Mouse (Mus musculus) hindbrain, embryonic 12.5 days (tissue): ENCODE results near the gene Tekt1. TPM values are rescaled to one million over a fixed set of nuclear protein-coding genes. Genes with fewer than 3 reads are reported as not detected.

Experiments used
- ATAC-seq: fragments of 200-750 bp; cut with Nextera tagmentation; 2 replicates; pipeline ENCODE4 v1.8.0; 2017; ENCODE audit warnings: moderate TSS enrichment; ENCODE audit not compliant: low FRiP score
- H3K27ac ChIP-seq: fragments of 300-500 bp; sonication (generic); 2 replicates; pipeline ENCODE4 v1.5.1; 2016; ENCODE audit warnings: mild to moderate bottlenecking
- H3K27me3 ChIP-seq: fragments of 300-500 bp; sonication (generic); 2 replicates; pipeline ENCODE4 v1.6.1; 2016; ENCODE audit warnings: mild to moderate bottlenecking
- H3K36me3 ChIP-seq: fragments of 300-500 bp; sonication (generic); 2 replicates; pipeline ENCODE4 v1.6.1; 2016; ENCODE audit warnings: mild to moderate bottlenecking
- H3K4me1 ChIP-seq: fragments of 300-500 bp; sonication (generic); 2 replicates; pipeline ENCODE4 v1.6.1; 2016
- H3K4me2 ChIP-seq: fragments of 300-500 bp; sonication (generic); replicated peaks from 2 replicates; pipeline ENCODE4 v1.6.1; 2016; ENCODE audit warnings: mild to moderate bottlenecking
- H3K4me3 ChIP-seq: fragments of 300-500 bp; sonication (generic); 2 replicates; pipeline ENCODE4 v1.5.1; 2016; ENCODE audit warnings: mild to moderate bottlenecking
- H3K9ac ChIP-seq: fragments of 300-500 bp; sonication (generic); 2 replicates; pipeline ENCODE4 v1.6.1; 2016; ENCODE audit warnings: mild to moderate bottlenecking, moderate library complexity
- H3K9me3 ChIP-seq: fragments of 300-500 bp; sonication (generic); replicated peaks from 2 replicates; pipeline ENCODE4 v1.6.1; 2016; ENCODE audit warnings: mild to moderate bottlenecking
- WGBS: fragments of 180-500 bp; shearing (Covaris S2); methylation state at CpG from one replicate; pipeline ENCODE4 v1.1.7; 2016; 5-methylcytosine and 5-hydroxymethylcytosine counted together
- polyA plus RNA-seq: library from polyadenylated mRNA; unstranded; fragments of >200 nt; fragmentation: Nextera tagmentation; extraction: Ambion mirVana; gene quantifications from 2 replicates; pipeline ENCODE4 v1.2.1, GENCODE M21; 2016

Gene Tekt1
- 6.6 and 7.9 TPM in 2 replicates for polyA plus RNA-seq

DNA sequence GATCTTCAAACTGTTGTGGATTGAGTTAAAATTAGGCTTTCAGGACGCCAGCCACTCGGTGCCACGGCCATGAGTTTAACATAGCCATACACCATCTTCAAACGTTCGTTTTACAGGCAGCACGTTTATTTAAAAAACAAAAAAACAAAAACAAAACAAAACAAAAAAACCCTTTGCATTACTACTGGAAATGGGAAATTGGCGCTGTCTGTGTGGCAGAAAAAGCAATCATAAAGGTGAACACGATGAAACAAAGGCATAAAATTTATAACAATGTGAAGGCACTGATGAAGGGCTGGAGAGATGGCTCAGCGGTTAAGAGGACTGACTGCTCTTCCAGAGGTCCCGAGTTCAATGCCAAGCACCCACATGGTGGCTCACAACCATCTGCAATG is at the start of gene Tekt1:
Gene Tekt1 (minus strand): TSS at position 96 of the 395 bp plus-strand sequence.
- H3K27ac ChIP-seq: peak within 1 kb of the TSS; percentile 52; the same call in 1 of the 2 replicates
- no peaks in the 10 kb centered on the region for H3K27me3 ChIP-seq
- H3K4me3 ChIP-seq: peak within 1 kb of the TSS; percentile 43
- H3K36me3 ChIP-seq: no peaks in the 10 kb centered on the region
- H3K4me2 ChIP-seq: peak within 1 kb of the TSS; percentile 80
- peak within 1 kb of the TSS; percentile 67 for H3K9ac ChIP-seq
- 36% methylated on average over 10 of the region's 10 CpGs for WGBS
- peaks cover 3% of the 10 kb centered on the region; the same call in 1 of the 2 replicates for H3K4me1 ChIP-seq
- ATAC-seq: peak; percentile 50; the same call in 1 of the 2 replicates
- no peaks in the 10 kb centered on the region for H3K9me3 ChIP-seq

DNA sequence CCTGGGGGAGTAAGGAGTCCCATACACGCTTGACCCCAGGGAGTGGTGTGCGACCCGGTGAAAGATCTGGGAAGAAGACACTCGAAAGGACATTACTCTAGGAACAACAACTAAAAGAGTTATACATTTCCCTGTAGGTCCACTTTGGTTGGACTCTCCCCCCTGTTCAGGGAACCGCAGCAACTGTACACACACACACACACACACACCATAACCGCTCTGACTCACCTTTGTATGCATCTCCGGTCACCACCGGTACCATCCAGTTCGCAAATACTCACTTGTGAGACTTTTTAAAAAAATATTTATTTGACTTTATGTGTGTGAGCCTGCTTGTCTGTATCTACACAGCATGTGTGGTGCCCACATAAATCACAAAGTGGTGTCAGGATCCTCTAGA is 49.7 kb upstream of the Tekt1 start:
- peaks cover 58% of the 10 kb centered on the region for H3K27me3 ChIP-seq
- H3K4me3 ChIP-seq: peak overlapping the region; percentile 64
- WGBS: 30% methylated on average over 9 of the region's 9 CpGs
- H3K9ac ChIP-seq: peak overlapping the region; percentile 77
- H3K27ac ChIP-seq: no peak overlapping the region
- no peaks in the 10 kb centered on the region for H3K9me3 ChIP-seq
- peak overlapping the region; percentile 99 for H3K4me2 ChIP-seq
- H3K4me1 ChIP-seq: peaks cover 21% of the 10 kb centered on the region
- H3K36me3 ChIP-seq: no peaks in the 10 kb centered on the region
- ATAC-seq: no peak

DNA sequence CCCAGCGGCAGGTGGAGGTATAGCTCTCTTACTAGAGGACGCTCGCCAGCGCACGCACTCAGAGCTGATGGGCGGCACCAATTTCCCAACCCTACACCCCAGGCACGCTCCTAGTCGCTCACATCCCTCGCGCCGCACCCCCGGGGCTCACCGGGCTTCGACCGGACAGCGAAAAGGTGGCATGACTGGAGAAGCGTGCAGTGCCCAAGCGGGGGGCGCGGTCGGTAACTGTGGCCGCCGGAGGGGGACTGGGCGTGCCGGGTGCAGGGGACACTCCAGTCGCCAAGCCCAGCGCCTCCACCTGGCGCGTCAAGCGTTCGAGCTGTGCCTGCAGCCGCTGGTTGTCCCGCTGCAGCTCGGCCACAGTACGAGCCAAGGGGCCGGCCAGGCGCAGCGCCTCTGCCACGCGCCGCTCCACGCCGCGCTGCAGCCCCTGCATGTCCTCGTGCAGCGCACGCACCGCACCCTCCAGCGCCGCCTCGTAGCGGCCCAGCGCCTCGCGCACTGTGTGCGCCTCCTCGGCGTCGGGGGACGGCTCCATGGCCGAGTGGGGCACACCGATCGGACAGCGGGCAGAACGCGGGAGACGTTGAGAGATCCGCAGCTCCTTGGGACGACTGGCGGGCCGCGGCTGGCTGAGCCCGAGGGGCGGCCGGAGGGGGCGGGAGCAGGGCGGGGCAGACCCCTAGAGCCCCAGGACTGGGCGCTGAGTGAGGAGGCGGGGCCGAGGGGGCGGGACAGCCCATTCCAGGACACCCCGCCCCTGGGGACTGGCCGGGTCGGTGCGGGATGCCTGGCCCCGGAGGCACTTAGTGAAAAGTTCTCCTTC is 49.1 kb upstream of the Tekt1 start, which contains the start of gene Smtnl2:
Gene Smtnl2 (minus strand): TSS at position 621 of the 829 bp plus-strand sequence.
- under 1% methylated on average over 84 of the region's 86 CpGs for WGBS
- peak; percentile 81 for ATAC-seq

DNA sequence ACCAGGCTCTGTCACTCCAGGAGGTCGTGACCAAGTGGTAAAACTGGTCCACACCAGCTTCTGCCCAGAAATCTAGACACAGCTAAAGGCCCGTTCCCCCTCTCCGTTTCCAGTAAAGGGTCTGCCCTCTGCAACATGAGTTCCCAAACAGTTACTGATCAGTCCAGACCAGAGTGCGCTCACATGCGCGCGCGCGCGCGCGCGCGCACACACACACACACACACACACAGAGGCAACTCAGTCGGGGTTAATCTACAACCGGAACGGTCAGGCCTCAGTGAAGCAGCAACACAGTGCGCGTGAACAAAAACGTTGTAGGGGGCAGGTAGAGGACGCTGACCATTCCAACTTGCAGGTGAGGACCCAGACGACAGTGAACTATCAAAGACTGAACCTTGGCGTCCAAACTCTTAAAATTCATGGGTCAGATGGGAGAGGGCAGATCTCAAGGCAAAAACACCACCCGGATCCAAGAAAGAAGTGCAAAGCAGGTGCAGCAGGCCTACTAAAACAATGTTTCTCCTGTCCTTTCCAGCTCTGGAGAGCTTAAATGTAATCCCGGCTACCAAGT is 48.4 kb upstream of the Tekt1 start:
- Histone ChIP-seq H3K9ac (peak overlapping the region; percentile 77; the same call in 1 of the 2 replicates), H3K9me3 (no peaks in the 10 kb centered on the region), H3K4me1 (peaks cover 27% of the 10 kb centered on the region), H3K27ac (no peak overlapping the region), H3K27me3 (peaks cover 59% of the 10 kb centered on the region), H3K4me2 (peak overlapping the region; percentile 99), H3K4me3 (peak overlapping the region; percentile 64), H3K36me3 (no peaks in the 10 kb centered on the region)
- ATAC-seq: no peak
- WGBS: 1% methylated on average over 25 of the region's 25 CpGs

More for the DNA sequence above, 49.1 kb upstream of the Tekt1 start, which contains the start of gene Smtnl2:
- Histone ChIP-seq H3K4me2 (peak within 1 kb of the TSS; percentile 99), H3K9me3 (no peaks in the 10 kb centered on the region), H3K9ac (peak within 1 kb of the TSS; percentile 77), H3K36me3 (no peaks in the 10 kb centered on the region), H3K27ac (0 out of 2 replicates have a peak within 1 kb of the TSS, but pooled peaks have one; percentile 30), H3K4me1 (peaks cover 26% of the 10 kb centered on the region), H3K27me3 (peaks cover 59% of the 10 kb centered on the region), H3K4me3 (peak within 1 kb of the TSS; percentile 64)

DNA sequence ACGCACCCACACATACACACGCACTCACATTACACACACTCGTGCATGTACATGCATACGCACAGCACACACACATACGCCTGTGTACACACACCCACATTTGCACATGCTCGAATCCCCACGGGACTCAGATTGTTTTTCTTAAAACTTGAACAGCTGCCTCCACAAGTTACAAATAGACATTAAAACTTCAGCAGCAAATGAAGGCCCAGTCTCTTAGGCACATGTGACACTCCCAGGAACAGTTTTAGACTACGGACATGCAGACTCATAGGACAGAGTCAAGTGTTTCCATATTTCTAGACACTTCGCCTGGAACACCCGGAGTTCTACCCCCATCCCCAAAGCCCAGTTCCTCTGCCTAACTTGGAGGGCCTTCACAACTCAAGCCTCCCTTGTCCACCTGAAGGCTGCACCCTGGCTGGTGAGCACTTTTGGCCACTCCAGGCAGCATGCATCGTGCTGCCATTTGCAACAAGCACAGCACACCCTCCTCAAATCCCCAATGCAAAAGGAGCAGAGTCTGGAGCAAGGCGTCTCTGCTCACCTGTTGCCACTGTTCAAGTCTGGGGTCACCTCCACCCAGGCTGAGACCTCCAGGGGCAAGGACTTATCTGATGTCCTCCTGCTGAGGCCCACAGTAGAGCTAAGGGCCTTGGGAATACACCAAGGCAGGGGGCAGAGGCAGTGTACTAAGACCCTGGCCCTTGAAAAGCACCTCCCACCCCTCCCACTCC is 47.6 kb upstream of the Tekt1 start:
- Histone ChIP-seq H3K4me2 (peak overlapping the region; percentile 99), H3K36me3 (no peaks in the 10 kb centered on the region), H3K4me3 (no peak overlapping the region), H3K27ac (no peak overlapping the region), H3K27me3 (peaks cover 59% of the 10 kb centered on the region), H3K9me3 (no peaks in the 10 kb centered on the region), H3K4me1 (peaks cover 27% of the 10 kb centered on the region), H3K9ac (no peak overlapping the region)
- no peak for ATAC-seq
- 75% methylated on average over 12 of the region's 12 CpGs for WGBS

DNA sequence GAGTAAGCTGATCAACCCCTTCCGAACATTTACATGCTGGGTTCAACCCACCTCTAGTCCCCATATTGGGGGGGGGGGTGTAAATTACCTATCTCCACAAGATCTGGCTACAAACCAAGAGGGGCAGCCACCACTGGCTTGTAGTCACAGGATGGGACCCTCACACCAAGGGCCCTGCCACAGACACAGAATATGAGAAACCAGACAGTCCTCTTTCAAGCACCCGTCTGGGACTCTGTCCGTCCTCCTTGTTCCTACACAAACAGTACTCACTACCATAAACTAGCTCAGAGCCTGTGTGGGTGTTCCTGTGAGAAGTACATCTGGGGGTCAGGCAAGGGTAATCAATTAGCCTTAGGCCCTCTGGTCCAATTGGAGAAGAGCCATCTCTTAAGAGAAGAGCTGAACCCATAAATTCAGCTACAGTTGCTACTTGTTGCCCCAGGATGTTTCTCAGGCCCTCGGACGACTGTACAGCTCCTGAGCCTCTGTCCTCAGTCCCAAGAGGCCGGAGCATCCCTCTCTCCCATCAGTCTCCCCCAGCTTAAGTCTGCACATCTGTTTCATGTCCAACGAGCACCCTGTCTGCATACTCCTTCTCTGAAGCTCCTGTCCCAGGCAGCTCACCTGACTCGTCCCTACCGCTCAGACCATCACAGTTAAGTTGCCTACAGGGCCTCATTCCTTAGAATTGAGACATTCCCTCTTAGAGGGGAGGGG is 46.4 kb upstream of the Tekt1 start:
- Histone ChIP-seq H3K36me3 (no peaks in the 10 kb centered on the region), H3K4me1 (peaks cover 27% of the 10 kb centered on the region), H3K27me3 (peaks cover 57% of the 10 kb centered on the region), H3K4me2 (no peak overlapping the region; the same call in 1 of the 2 replicates), H3K4me3 (no peak overlapping the region), H3K27ac (no peak overlapping the region), H3K9me3 (no peaks in the 10 kb centered on the region), H3K9ac (no peak overlapping the region)
- WGBS: 68% methylated on average over 9 of the region's 9 CpGs
- no peak for ATAC-seq

DNA sequence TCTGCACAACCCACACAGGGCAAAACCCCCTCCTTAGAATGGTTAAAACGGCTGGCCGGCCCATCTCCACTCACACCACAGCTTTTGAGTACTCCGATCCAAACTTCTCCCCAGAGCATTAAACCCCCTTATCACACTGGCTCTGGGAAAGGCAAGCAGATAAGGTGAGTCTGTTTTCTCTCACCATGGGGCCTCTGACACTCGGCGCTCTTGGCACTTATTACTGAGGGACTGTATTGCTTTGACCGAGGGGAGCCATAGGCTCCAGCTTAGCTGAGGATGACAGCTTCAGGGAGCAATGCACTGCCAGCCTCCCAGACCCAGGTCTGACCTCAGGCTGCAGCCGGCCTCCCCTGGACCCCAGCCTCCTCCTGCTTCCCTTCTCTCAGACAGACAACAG is 45.3 kb upstream of the Tekt1 start:
- Histone ChIP-seq H3K4me2 (no peak overlapping the region), H3K36me3 (no peaks in the 10 kb centered on the region), H3K4me1 (peaks cover 27% of the 10 kb centered on the region), H3K27ac (no peak overlapping the region), H3K9me3 (no peaks in the 10 kb centered on the region), H3K9ac (no peak overlapping the region), H3K27me3 (peaks cover 47% of the 10 kb centered on the region), H3K4me3 (no peak overlapping the region)
- ATAC-seq: no peak
- WGBS: 13% methylated on average over 7 of the region's 7 CpGs

DNA sequence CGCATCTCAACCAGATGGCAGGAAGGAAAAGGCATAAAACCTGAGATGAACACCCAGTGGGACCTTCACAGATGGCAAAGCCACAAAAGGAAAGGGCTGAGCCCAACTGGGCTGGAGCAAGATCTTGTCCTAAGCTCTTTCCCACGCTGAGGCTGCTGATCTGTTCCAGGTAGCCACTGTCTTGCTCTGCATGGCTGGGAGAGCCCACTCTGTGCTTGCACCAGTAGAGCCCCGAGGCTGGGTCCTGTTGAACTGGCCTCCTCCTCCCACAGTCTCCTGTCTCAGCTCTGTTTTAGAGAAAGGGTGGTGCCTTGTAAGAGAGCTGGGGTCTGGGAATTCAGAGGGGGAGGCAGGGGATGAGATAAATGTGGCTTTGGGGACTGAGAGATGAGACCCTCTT is 44.8 kb upstream of the Tekt1 start:
- ATAC-seq: no peak
- Histone ChIP-seq H3K27ac (no peak overlapping the region), H3K4me3 (no peak overlapping the region), H3K4me1 (peaks cover 27% of the 10 kb centered on the region), H3K4me2 (no peak overlapping the region), H3K9me3 (no peaks in the 10 kb centered on the region), H3K27me3 (peaks cover 42% of the 10 kb centered on the region), H3K36me3 (no peaks in the 10 kb centered on the region), H3K9ac (no peak overlapping the region)
- WGBS: 22% methylated on average over 3 of the region's 3 CpGs

DNA sequence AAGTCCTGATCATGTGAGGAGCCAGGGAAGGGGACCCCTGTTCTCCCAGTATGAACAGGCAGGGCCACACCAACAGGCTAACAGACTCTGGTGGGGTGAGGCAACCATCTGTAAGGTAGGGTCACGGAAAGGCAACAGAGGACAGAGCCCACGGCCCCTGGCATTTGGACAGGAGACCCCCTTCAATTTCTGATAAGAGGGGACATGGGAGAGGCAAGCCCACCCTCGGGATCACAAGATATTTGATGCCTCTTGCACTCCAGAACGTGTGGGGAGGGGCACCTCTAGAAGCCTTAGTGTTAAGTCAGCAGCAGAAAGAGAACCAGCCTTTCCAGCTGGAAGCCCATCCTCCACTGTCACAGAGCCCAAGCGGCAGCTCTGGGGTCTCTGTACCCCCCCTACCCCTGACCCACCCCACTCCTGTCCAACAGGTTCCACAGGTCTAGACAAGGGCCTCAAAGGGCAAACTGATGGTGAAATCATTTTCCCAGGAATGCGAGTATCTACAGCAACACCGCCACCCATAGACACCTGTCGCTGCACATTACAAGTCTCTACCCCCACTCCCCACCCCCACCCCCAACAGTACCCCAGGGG is 43.9 kb upstream of the Tekt1 start:
- H3K36me3 ChIP-seq: no peaks in the 10 kb centered on the region
- no peak overlapping the region for H3K4me3 ChIP-seq
- H3K27me3 ChIP-seq: peaks cover 33% of the 10 kb centered on the region
- no peaks in the 10 kb centered on the region for H3K9me3 ChIP-seq
- peaks cover 25% of the 10 kb centered on the region for H3K4me1 ChIP-seq
- no peak overlapping the region for H3K27ac ChIP-seq
- H3K4me2 ChIP-seq: no peak overlapping the region
- 52% methylated on average over 8 of the region's 8 CpGs for WGBS
- no peak overlapping the region for H3K9ac ChIP-seq
- no peak for ATAC-seq

DNA sequence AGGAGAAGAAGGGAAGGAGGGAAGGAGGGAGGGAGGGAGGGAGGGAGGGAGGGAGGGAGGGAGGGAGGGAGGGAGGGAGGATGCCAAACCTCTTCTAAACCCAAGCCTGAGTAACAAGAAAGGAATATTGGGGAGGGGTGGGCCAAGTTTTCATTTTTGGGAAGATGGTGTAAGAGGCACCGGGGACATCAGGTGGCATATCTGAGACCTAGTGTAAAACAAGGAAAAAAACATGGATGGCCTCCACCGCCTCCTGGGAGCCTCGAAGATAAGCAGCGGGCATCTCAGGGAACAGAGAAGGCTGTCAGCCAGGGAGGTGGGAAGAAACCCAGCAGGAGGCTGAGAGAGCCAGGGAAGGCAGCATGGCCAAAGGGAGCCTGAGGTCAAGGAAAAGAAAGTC is 43.3 kb upstream of the Tekt1 start:
- Histone ChIP-seq H3K27ac (no peak overlapping the region), H3K36me3 (no peaks in the 10 kb centered on the region), H3K9me3 (no peaks in the 10 kb centered on the region), H3K4me3 (no peak overlapping the region), H3K4me1 (peaks cover 21% of the 10 kb centered on the region), H3K4me2 (no peak overlapping the region), H3K9ac (no peak overlapping the region), H3K27me3 (peaks cover 28% of the 10 kb centered on the region)
- ATAC-seq: no peak
- 59% methylated on average over 4 of the region's 4 CpGs for WGBS

DNA sequence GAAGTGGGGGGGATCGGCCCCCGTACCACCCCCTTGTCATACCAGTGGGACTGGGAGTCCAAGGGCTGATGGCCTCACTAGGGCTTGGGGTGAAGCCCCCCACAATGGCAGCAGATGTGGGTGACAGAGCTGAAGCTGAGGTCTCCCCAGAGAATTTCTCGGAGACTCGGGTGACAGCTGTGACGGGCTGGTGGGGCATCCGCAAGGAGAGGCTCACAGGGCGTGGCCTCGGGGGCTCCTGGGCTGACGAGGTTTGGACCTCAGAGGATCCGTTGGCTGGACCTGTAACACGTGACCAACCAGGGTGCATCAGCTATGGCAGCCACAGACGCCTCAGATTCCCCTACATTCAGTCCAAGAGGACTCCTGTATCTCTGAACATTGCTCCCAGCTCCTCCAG is 40.7 kb upstream of the Tekt1 start:
- Histone ChIP-seq H3K9ac (no peak overlapping the region), H3K4me1 (peaks cover 16% of the 10 kb centered on the region; the same call in 1 of the 2 replicates), H3K27me3 (peaks cover 4% of the 10 kb centered on the region; the same call in 1 of the 2 replicates), H3K36me3 (no peaks in the 10 kb centered on the region), H3K4me2 (no peak overlapping the region), H3K9me3 (no peaks in the 10 kb centered on the region), H3K4me3 (no peak overlapping the region), H3K27ac (no peak overlapping the region)
- ATAC-seq: no peak
- WGBS: 77% methylated on average over 12 of the region's 12 CpGs
